Mouse (Mus musculus): ENCODE data around the gene Hdhd5. TPM values are rescaled to one million over a fixed set of nuclear protein-coding genes. Genes with fewer than 3 reads are reported as not detected.

Gene Hdhd5
- polyA plus RNA-seq, 1 experiment from 2014 or later: 15.2 TPM

- no peak within 1 kb of the TSS for H3K27ac ChIP-seq (ENCODE audit: low read depth, low read length)
- ATAC-seq (ENCODE audit: low FRiP score, low TSS enrichment): peak; percentile 91
- H3K4me2 ChIP-seq (replicated peaks; ENCODE audit: low read depth, low read length): peak within 1 kb of the TSS; percentile 78
- peak within 1 kb of the TSS; percentile 15 for H3K9ac ChIP-seq (ENCODE audit: low read depth, low read length)
- H3K9me3 ChIP-seq (ENCODE audit: control insufficient read depth, low read length): no peaks in the 10 kb centered on the region
- H3K4me1 ChIP-seq (ENCODE audit: control insufficient read depth, insufficient read depth, low read length): peaks cover 5% of the 10 kb centered on the region; the same call in 1 of the 2 replicates
- 1% methylated on average over 87 of the region's 90 CpGs for WGBS
- H3K27me3 ChIP-seq (ENCODE audit: control insufficient read depth, insufficient read depth, low read length): peaks cover 38% of the 10 kb centered on the region
- H3K4me3 ChIP-seq (ENCODE audit: low read length): peak within 1 kb of the TSS; percentile 52
- H3K36me3 ChIP-seq (ENCODE audit: control insufficient read depth, insufficient read depth, low read length): no peaks in the 10 kb centered on the region
Measured at GRCm38 (mm10) chr6:120463086-120463871, 67.8 kb downstream of the Hdhd5 start, which contains the start of gene Il17ra. TSS of gene Il17ra (plus strand) at chr6:120463247.

GRCm38 (mm10) chr6:120462251-120462650 lies 68.9 kb downstream of the Hdhd5 start:
- Histone ChIP-seq H3K27me3 (ENCODE audit: control insufficient read depth, insufficient read depth, low read length) (peaks cover 38% of the 10 kb centered on the region), H3K9me3 (ENCODE audit: control insufficient read depth, low read length) (no peaks in the 10 kb centered on the region), H3K4me3 (ENCODE audit: low read length) (no peak overlapping the region), H3K4me2 (replicated peaks; ENCODE audit: low read depth, low read length) (no peak overlapping the region), H3K9ac (ENCODE audit: low read depth, low read length) (no peak overlapping the region), H3K27ac (ENCODE audit: low read depth, low read length) (no peak overlapping the region), H3K36me3 (ENCODE audit: control insufficient read depth, insufficient read depth, low read length) (no peaks in the 10 kb centered on the region), H3K4me1 (ENCODE audit: control insufficient read depth, insufficient read depth, low read length) (peaks cover 5% of the 10 kb centered on the region; the same call in 1 of the 2 replicates)
- no peak for ATAC-seq (ENCODE audit: low FRiP score, low TSS enrichment)
- 57% methylated on average over 6 of the region's 6 CpGs for WGBS

- Histone ChIP-seq H3K9me3 (ENCODE audit: control insufficient read depth, low read length) (no peaks in the 10 kb centered on the region), H3K4me3 (ENCODE audit: low read length) (no peak overlapping the region), H3K4me2 (replicated peaks; ENCODE audit: low read depth, low read length) (no peak overlapping the region), H3K27ac (ENCODE audit: low read depth, low read length) (no peak overlapping the region), H3K36me3 (ENCODE audit: control insufficient read depth, insufficient read depth, low read length) (no peaks in the 10 kb centered on the region), H3K4me1 (ENCODE audit: control insufficient read depth, insufficient read depth, low read length) (peaks cover 5% of the 10 kb centered on the region; the same call in 1 of the 2 replicates), H3K9ac (ENCODE audit: low read depth, low read length) (no peak overlapping the region), H3K27me3 (ENCODE audit: control insufficient read depth, insufficient read depth, low read length) (peaks cover 38% of the 10 kb centered on the region)
- WGBS: 72% methylated on average over 15 of the region's 15 CpGs
- no peak for ATAC-seq (ENCODE audit: low FRiP score, low TSS enrichment)
Measured at GRCm38 (mm10) chr6:120461217-120461616, 69.9 kb downstream of the Hdhd5 start.

Other genes with a start within 250 kb of the Hdhd5 start
- gene D330020A13Rik, start 237.0 kb downstream of the Hdhd5 start, polyA plus RNA-seq (2014; fragmentation: Nextera tagmentation; extraction: Ambion mirVana): 0.22 and 0.49 TPM in 2 replicates
- 0.45 and 1.1 TPM in 2 replicates for gene B4galnt3, start 236.8 kb downstream of the Hdhd5 start, polyA plus RNA-seq (2014; fragmentation: Nextera tagmentation; extraction: Ambion mirVana)
- gene Kdm5a, start 167.2 kb downstream of the Hdhd5 start, polyA plus RNA-seq (2014; fragmentation: Nextera tagmentation; extraction: Ambion mirVana): 43.1 and 59.4 TPM in 2 replicates
- 23.5 and 25.7 TPM in 2 replicates for gene Ccdc77, start 166.9 kb downstream of the Hdhd5 start, polyA plus RNA-seq (2014; fragmentation: Nextera tagmentation; extraction: Ambion mirVana)
- 2.3 and 2.4 TPM in 2 replicates for gene Il17ra, start 68.1 kb downstream of the Hdhd5 start, polyA plus RNA-seq (2014; fragmentation: Nextera tagmentation; extraction: Ambion mirVana)
- 0.04 and 0.21 TPM in 2 replicates for gene Tmem121b, start 37.5 kb downstream of the Hdhd5 start, polyA plus RNA-seq (2014; fragmentation: Nextera tagmentation; extraction: Ambion mirVana)
- gene Cecr2, start 135.1 kb upstream of the Hdhd5 start, polyA plus RNA-seq (2014; fragmentation: Nextera tagmentation; extraction: Ambion mirVana): 8.5 and 11.2 TPM in 2 replicates
- gene Slc25a18, start 242.3 kb upstream of the Hdhd5 start, polyA plus RNA-seq (2014; fragmentation: Nextera tagmentation; extraction: Ambion mirVana): 0.16 TPM in 1 of 2 replicates, not detected in the other

All from kidney, embryonic 14.5 days (tissue).